8 mouse cellular contexts compared by ENCODE assay signal in the genomic region with DNA sequence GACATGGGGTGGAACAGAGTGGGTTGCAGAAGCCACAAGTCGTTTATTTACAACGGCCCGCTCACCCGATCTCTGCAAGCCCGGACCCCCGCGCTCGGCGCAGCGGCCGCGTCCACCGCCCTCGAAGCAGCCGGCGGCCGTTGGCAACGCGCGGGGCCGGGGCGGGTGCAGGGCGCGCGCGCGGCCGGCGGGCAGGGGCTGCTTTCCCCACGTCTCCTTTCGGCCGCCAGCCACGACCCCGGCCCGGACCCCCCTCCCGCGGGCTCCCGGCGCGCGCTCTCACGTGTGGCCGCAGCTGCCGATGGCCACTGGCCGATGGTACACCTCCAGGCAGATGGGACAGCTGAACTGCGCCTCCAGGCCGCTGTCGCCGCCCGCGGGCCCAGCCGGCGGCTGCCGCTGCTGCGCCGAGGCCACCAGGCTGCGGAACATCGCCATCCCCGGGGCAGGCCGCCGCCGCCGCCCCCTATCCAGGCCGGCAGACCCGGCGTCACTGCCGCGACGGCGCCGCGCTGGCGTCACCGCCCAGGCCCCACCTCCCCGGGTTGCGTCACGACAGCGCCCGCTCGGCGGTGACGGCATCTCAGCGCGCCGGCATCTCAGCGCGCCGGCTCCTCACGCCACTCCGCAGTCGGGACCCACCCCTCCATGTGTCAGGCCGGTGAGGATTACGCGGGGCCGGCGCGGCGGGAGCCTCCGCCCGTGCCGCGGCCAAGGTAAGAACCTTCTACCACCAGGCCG. TPM values are rescaled to one million over a fixed set of nuclear protein-coding genes. Genes with fewer than 3 reads are reported as not detected.
A peak's percentile ranks its signal among the peaks of the same experiment; 100 is the strongest.
DNase-seq lines count a peak whose midpoint lies in the region; ATAC-seq and TF ChIP-seq lines count a peak whose summit lies in the region.

Rnf166 (minus strand) TSS at position 485 of the 741 bp plus-strand sequence.
Ctu2 (plus strand) TSS at position 564 of the 741 bp plus-strand sequence.

- TF ChIP-seq CTCF in E14TG2a.4 (conservative IDR thresholded peaks at IDR 0.05; ENCODE audit: low read length), result no peak

- peak; percentile 91 for DNase-seq in forebrain, embryonic 14.5 days (ENCODE audit: low spot score)
- peak; percentile 96 to 98 for DNase-seq in heart, postnatal 14 days
- DNase-seq in layer of hippocampus, adult 11-12 months (ENCODE audit: low spot score), result peak; percentile 90
- DNase-seq in lung, adult 18-20 months, result peak; percentile 85 to 87
- peak; percentile 92 for DNase-seq in testis, postnatal 14 days (ENCODE audit: low spot score)

- peaks cover 40% of the 10 kb centered on the region for H3K4me1 ChIP-seq in E14TG2a.4 (replicated peaks; ENCODE audit: low read depth, low read length)
- H3K4me1 ChIP-seq in forebrain, embryonic 14.5 days (ENCODE audit: control insufficient read depth, insufficient read depth, low read length), result peaks cover 9% of the 10 kb centered on the region; the same call in 1 of the 2 replicates
- H3K4me1 ChIP-seq in neural tube, embryonic 15.5 days, result peaks cover 33% of the 10 kb centered on the region

- WGBS in forebrain, embryonic 14.5 days, result under 1% methylated on average over 93 of the region's 103 CpGs
- WGBS in neural tube, embryonic 15.5 days, result under 1% methylated on average over 81 of the region's 103 CpGs

- peak within 1 kb of the TSS; percentile 89 for H3K4me2 ChIP-seq in forebrain, embryonic 14.5 days (ENCODE audit: low read length)
- peak within 1 kb of the TSS; percentile 84 for H3K4me2 ChIP-seq in neural tube, embryonic 15.5 days

- intact Hi-C loops in heart, postnatal 14 days (cut with DNase I), result loop anchor here (5.0 kb wide), 1 partner anchor 98 kb away; the partner anchor contains the start of gene Zc3h18

- H3K9me3 ChIP-seq in E14TG2a.4 (ENCODE audit: low read length), result peaks cover 5% of the 10 kb centered on the region; the same call in 1 of the 2 replicates
- no peaks in the 10 kb centered on the region for H3K9me3 ChIP-seq in forebrain, embryonic 14.5 days (replicated peaks; ENCODE audit: control insufficient read depth, low read length)
- H3K9me3 ChIP-seq in neural tube, embryonic 15.5 days (replicated peaks), result no peaks in the 10 kb centered on the region

- H3K9ac ChIP-seq in forebrain, embryonic 14.5 days (ENCODE audit: low read length), result peak within 1 kb of the TSS; percentile 96
- H3K9ac ChIP-seq in neural tube, embryonic 15.5 days (replicated peaks), result peak within 1 kb of the TSS; percentile 96

- ATAC-seq in cerebellum, adult (ENCODE audit: insufficient number of reproducible peaks, low FRiP score, low TSS enrichment), result peak; percentile 78
- ATAC-seq in forebrain, embryonic 14.5 days, result peak; percentile 97
- peak; percentile 95 for ATAC-seq in neural tube, embryonic 15.5 days (ENCODE audit: low FRiP score)

- peak within 1 kb of the TSS; percentile 98 for H3K4me3 ChIP-seq in E14TG2a.4 (replicated peaks; ENCODE audit: low read length)
- H3K4me3 ChIP-seq in forebrain, embryonic 14.5 days (ENCODE audit: low read depth, low read length), result peak within 1 kb of the TSS; percentile 98
- peak within 1 kb of the TSS; percentile 100 for H3K4me3 ChIP-seq in neural tube, embryonic 15.5 days (replicated peaks)

- peak within 1 kb of the TSS; percentile 79 for H3K27ac ChIP-seq in forebrain, embryonic 14.5 days (ENCODE audit: low read depth, low read length)
- H3K27ac ChIP-seq in neural tube, embryonic 15.5 days (replicated peaks), result peak within 1 kb of the TSS; percentile 89

- H3K27me3 ChIP-seq in E14TG2a.4 (ENCODE audit: insufficient read depth, low read length), result no peaks in the 10 kb centered on the region
- no peaks in the 10 kb centered on the region for H3K27me3 ChIP-seq in forebrain, embryonic 14.5 days (replicated peaks; ENCODE audit: control insufficient read depth, insufficient read depth, low read length)
- H3K27me3 ChIP-seq in neural tube, embryonic 15.5 days (replicated peaks), result no peaks in the 10 kb centered on the region

- H3K36me3 ChIP-seq in E14TG2a.4 (ENCODE audit: insufficient read depth, low read length), result peaks cover 68% of the 10 kb centered on the region
- H3K36me3 ChIP-seq in forebrain, embryonic 14.5 days (ENCODE audit: control insufficient read depth, insufficient read depth, low read length), result peaks cover 41% of the 10 kb centered on the region
- peaks cover 45% of the 10 kb centered on the region for H3K36me3 ChIP-seq in neural tube, embryonic 15.5 days

RNA-seq across cellular contexts. Expression of gene Rnf166, which starts in this region (rescaled TPM):
- polyA plus RNA-seq in forebrain, embryonic 14.5 days (2014; fragmentation: Nextera tagmentation; extraction: Ambion mirVana), result 28.8 and 32.2 TPM in 2 replicates
- 10 to 100 TPM; 28.7 to 28.9 TPM for total RNA-seq in heart, postnatal 14 days (2021)
- polyA plus RNA-seq in neural tube, embryonic 15.5 days (2015; fragmentation: Nextera tagmentation; extraction: Ambion mirVana), result 34.9 and 36.8 TPM in 2 replicates

RNA-seq across cellular contexts. Expression of gene Ctu2, which starts in this region (rescaled TPM):
- 81.3 and 88.4 TPM in 2 replicates for polyA plus RNA-seq in forebrain, embryonic 14.5 days (2014; fragmentation: Nextera tagmentation; extraction: Ambion mirVana)
- 10 to 100 TPM; 10.8 TPM for total RNA-seq in heart, postnatal 14 days (2021)
- 66.2 and 80.2 TPM in 2 replicates for polyA plus RNA-seq in neural tube, embryonic 15.5 days (2015; fragmentation: Nextera tagmentation; extraction: Ambion mirVana)

Comparison
In these comparisons a context has a peak if more than half of its experiments do, and no peak if none do; other contexts are left out.
1. Peak in every context shown above with its lines: DNase-seq, ATAC-seq, H3K4me3 ChIP-seq and H3K27ac ChIP-seq.